Mouse (Mus musculus) stomach, postnatal 0 days (tissue): ENCODE results near the gene Etfb. TPM values are rescaled to one million over a fixed set of nuclear protein-coding genes. Genes with fewer than 3 reads are reported as not detected.

Experiments
- ATAC-seq: fragments of 200-750 bp; cut with Nextera tagmentation; 2 replicates; pipeline ENCODE4 v1.8.0; 2017; ENCODE audit not compliant: low FRiP score, low TSS enrichment
- DNase-seq: peaks from one replicate; pipeline ENCODE4 v3.0.0-alpha.2; 2016; ENCODE audit warnings: low spot score
- H3K27ac ChIP-seq: fragments of 300-500 bp; sonication (generic); replicated peaks from 2 replicates; pipeline ENCODE4 v1.5.1; 2014; ENCODE audit warnings: mild to moderate bottlenecking, control low read depth
- H3K27me3 ChIP-seq: fragments of 300-500 bp; sonication (generic); 2 replicates; pipeline ENCODE4 v1.6.1; 2014; ENCODE audit warnings: low read length; ENCODE audit not compliant: control insufficient read depth, insufficient read depth
- H3K36me3 ChIP-seq: fragments of 300-500 bp; sonication (generic); 2 replicates; pipeline ENCODE4 v1.6.1; 2014; ENCODE audit warnings: low read length, mixed read lengths; ENCODE audit not compliant: control insufficient read depth, insufficient read depth
- H3K4me1 ChIP-seq: fragments of 300-500 bp; sonication (generic); replicated peaks from 2 replicates; pipeline ENCODE4 v1.6.1; 2014; ENCODE audit warnings: antibody characterized with exemption; ENCODE audit not compliant: control insufficient read depth, insufficient read depth
- H3K4me2 ChIP-seq: fragments of 300-500 bp; sonication (generic); replicated peaks from 2 replicates; pipeline ENCODE4 v1.6.1; 2014; ENCODE audit warnings: low read depth, mild to moderate bottlenecking, control low read depth, moderate library complexity
- H3K4me3 ChIP-seq: fragments of 300-500 bp; sonication (generic); 2 replicates; pipeline ENCODE4 v1.5.1; 2014; ENCODE audit warnings: low read depth, low read length, control low read depth
- H3K9ac ChIP-seq: fragments of 300-500 bp; sonication (generic); 2 replicates; pipeline ENCODE4 v1.6.1; 2014; ENCODE audit warnings: mild to moderate bottlenecking, low read length, control low read depth, mixed read lengths
- H3K9me3 ChIP-seq: fragments of 300-500 bp; sonication (generic); 2 replicates; pipeline ENCODE4 v1.6.1; 2016; ENCODE audit warnings: low read length; ENCODE audit not compliant: control insufficient read depth
- CTCF ChIP-seq: IDR thresholded peaks from 2 replicates; pipeline ENCODE4 v1.5.1; 2016; ENCODE audit warnings: antibody characterized with exemption, low read depth, mild to moderate bottlenecking, moderate library complexity
- EP300 ChIP-seq: optimal IDR thresholded peaks from 2 replicates; pipeline ENCODE3; 2016; ENCODE audit warnings: antibody characterized with exemption
- WGBS: fragments of 180-500 bp; shearing (Covaris S2); extraction: QIAGEN DNeasy Blood & Tissue Kit; methylation state at CpG from one replicate; pipeline ENCODE4 v1.1.7; 2014; 5-methylcytosine and 5-hydroxymethylcytosine counted together
- polyA plus RNA-seq: library from polyadenylated mRNA; unstranded; fragments of >200 nt; fragmentation: Nextera tagmentation; extraction: Ambion mirVana; gene quantifications from 2 replicates; pipeline ENCODE4 v1.2.1, GENCODE M21; 2015

The Etfb gene
- polyA plus RNA-seq, 1 experiment from 2014 or later: 521 TPM

DNA sequence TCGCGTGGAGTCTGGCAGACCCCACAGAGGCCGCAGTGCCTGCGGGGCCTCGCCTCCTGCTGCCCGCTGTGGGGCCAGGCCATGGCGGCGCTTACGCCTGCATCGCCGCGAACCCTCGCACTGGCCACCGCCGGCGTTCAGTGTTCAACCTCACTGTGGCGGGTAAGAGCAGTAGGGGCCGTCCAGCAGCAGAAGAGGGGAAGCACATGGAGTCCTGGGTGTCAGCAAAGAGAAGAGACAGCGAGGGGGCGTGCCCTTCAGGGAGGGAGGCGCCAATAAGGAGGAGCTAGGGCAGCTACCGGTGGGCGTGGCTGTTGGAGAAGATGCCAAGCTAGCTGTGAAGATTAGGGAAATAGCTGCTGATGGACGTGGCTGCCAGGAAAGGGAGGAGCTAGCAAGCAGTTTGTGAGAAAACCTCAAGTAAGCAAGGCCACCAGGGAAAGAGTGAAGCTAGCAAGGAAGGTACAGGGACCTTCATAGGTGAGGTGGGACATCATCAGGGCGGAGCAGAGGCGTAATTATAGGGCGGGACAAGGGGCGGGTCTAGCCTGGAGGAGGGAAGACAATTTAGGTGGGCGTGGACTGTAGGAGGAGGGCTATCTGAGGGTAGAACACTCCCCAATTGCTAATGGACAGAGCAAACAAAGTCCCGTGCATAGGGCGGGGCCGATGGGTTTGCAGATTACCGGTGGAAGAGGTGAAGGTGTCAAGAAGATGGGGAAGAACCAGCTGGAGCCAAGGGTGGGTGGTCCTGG is 21.6 kb downstream of the Etfb start:
- peak overlapping the region; percentile 69; the same call in 1 of the 2 replicates for H3K27ac ChIP-seq
- 0 out of 2 replicates have a peak, but pooled peaks cover 2% of the 10 kb centered on the region for H3K4me1 ChIP-seq
- no peaks in the 10 kb centered on the region for H3K36me3 ChIP-seq
- TF ChIP-seq CTCF (peak; percentile 63), EP300 (no peak)
- DNase-seq: peak; percentile 89
- 0% methylated on average over 33 of the region's 33 CpGs for WGBS
- peak overlapping the region; percentile 63 for H3K9ac ChIP-seq
- H3K4me2 ChIP-seq: peak overlapping the region; percentile 92
- peak overlapping the region; percentile 55 for H3K4me3 ChIP-seq
- H3K27me3 ChIP-seq: no peaks in the 10 kb centered on the region
- ATAC-seq: peak; percentile 86
- H3K9me3 ChIP-seq: no peaks in the 10 kb centered on the region

DNA sequence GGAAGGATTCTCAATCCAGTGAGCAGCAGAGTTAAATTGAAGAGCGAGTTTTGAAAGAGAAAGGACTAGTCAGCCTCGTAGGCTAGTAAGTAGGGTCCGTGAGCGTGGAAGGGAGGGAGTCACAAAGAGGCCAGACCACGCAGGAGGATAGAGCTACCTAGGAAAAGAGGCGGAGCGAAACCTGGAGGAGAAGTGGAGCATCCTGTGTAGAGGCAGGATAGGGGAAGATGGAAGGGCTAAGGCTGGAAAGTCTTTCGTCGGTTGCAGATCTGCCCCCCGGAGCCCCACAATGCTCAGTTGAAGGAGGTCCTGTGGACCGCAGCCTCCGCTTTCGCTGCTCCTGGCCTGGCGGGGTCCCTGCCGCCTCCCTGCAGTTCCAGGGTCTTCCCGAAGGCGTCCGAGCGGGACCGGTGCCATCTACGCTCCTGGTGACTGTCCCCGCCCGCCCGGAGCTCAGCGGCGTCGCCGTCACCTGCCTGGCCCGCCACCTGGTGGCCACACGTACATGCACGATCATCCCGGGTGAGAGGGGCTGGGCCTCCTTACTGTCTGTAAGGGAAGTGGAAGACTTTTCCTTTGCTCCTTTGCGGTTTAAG is 22.3 kb downstream of the Etfb start:
- peak overlapping the region; percentile 63 for H3K9ac ChIP-seq
- 0 out of 2 replicates have a peak, but pooled peaks cover 2% of the 10 kb centered on the region for H3K4me1 ChIP-seq
- peak overlapping the region; percentile 55 for H3K4me3 ChIP-seq
- ATAC-seq (peak; percentile 82), DNase-seq (peak; percentile 88)
- no peaks in the 10 kb centered on the region for H3K27me3 ChIP-seq
- peak overlapping the region; percentile 69; the same call in 1 of the 2 replicates for H3K27ac ChIP-seq
- under 1% methylated on average over 33 of the region's 33 CpGs for WGBS
- H3K4me2 ChIP-seq: peak overlapping the region; percentile 92
- no peak for TF ChIP-seq EP300
- TF ChIP-seq CTCF: peak; percentile 98
- H3K9me3 ChIP-seq: no peaks in the 10 kb centered on the region
- H3K36me3 ChIP-seq: no peaks in the 10 kb centered on the region

DNA sequence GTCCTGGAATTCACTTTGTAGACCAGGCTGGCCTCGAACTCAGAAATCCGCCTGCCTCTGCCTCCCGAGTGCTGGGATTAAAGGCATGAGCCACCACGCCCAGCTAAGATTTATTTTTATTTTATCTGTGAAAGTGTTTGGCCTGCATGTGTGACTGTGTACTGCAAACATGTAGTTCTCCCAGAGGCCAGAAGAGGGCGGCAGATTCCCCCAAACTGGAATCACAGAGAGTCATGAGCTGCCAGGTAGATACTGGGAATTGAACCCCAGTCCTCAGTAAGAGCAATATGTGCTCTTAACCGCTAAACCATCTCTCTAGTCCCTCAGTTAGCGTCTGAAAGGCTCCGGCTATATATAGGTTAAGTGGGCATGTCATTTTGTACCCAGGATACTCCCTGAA is 26.5 kb downstream of the Etfb start:
- no peak overlapping the region for H3K4me2 ChIP-seq
- DNase-seq (peak; percentile 51), ATAC-seq (no peak)
- TF ChIP-seq CTCF: peak; percentile 70
- no peak for TF ChIP-seq EP300
- no peaks in the 10 kb centered on the region for H3K27me3 ChIP-seq
- WGBS: 51% methylated on average over 8 of the region's 8 CpGs
- H3K4me3 ChIP-seq: no peak overlapping the region
- no peaks in the 10 kb centered on the region for H3K4me1 ChIP-seq
- no peaks in the 10 kb centered on the region for H3K36me3 ChIP-seq
- no peak overlapping the region for H3K27ac ChIP-seq
- H3K9me3 ChIP-seq: no peaks in the 10 kb centered on the region
- no peak overlapping the region for H3K9ac ChIP-seq

DNA sequence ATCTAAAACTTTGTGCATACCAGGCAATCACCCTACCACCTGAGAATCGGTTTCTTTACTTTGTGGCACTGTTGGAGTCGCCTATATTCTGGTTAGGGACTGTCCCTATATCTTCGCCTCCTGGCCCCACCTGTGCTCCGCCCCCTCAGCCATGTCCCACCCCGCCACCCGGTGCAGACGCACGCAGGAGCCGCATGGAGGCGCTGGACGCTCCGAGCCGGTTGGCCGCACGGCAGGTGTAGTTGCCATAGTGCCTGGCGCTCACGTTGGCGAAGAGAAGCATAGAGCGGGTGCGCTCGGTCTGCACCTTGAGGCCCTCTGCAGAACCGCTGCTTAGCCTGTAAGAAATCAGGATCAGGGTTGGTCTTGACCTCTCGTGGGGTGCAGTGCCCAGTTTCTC is 31.8 kb downstream of the Etfb start:
- Histone ChIP-seq H3K9ac (no peak overlapping the region), H3K4me1 (no peaks in the 10 kb centered on the region), H3K4me2 (no peak overlapping the region), H3K27me3 (no peaks in the 10 kb centered on the region), H3K4me3 (no peak overlapping the region), H3K9me3 (no peaks in the 10 kb centered on the region), H3K36me3 (no peaks in the 10 kb centered on the region), H3K27ac (no peak overlapping the region)
- DNase-seq (peak; percentile 47), ATAC-seq (0 out of 2 replicates have a peak, but pooled peaks have one; percentile 36)
- peak; percentile 49 for TF ChIP-seq CTCF
- no peak for TF ChIP-seq EP300
- WGBS: 20% methylated on average over 23 of the region's 23 CpGs

DNA sequence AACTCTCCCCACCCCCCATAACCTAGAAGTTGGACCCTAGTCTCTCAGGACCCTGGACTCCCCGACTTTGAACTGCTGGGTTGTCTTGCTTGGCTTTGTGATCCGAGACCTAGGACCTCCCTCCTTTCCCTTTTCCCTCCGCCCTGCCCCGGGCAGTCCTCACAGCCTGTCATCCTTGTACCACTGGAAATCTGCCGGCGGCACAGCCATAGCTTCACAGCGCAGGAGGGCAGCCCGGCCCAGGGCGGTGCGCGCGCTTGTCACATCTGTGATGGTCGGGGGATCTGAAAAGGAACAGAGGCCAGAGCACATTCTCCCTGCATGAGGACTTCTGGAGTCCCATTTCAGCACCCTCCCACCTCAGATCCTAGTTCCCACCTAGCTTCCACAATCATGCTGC is 32.5 kb downstream of the Etfb start:
- no peak for DNase-seq
- Histone ChIP-seq H3K27me3 (no peaks in the 10 kb centered on the region), H3K9me3 (no peaks in the 10 kb centered on the region), H3K4me2 (no peak overlapping the region), H3K4me1 (no peaks in the 10 kb centered on the region), H3K27ac (no peak overlapping the region), H3K9ac (no peak overlapping the region), H3K4me3 (no peak overlapping the region), H3K36me3 (no peaks in the 10 kb centered on the region)
- 13% methylated on average over 13 of the region's 13 CpGs for WGBS
- no peak for ATAC-seq
- no peak for TF ChIP-seq EP300
- TF ChIP-seq CTCF: no peak

DNA sequence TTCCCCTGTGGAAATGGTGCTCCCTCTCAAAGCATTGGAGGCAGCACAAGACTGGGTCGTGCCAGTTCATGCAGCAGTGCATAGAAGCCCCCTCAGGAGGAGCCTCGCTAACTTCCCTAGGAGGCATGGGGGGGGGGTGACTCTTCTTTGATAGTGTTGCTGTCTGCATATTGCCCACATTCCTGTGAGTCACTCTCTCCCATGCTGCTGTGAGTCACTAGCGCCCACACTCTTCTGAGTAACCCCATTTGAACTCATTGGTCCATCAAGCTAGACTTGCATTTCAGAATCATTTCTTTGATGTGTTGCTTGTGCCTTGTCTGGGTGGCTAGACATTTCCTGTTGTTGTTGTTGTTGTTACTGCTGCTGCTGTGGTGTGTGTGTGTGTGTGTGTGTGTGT is 37.3 kb downstream of the Etfb start:
- Histone ChIP-seq H3K9ac (no peak overlapping the region), H3K4me3 (no peak overlapping the region), H3K36me3 (no peaks in the 10 kb centered on the region), H3K4me2 (no peak overlapping the region), H3K9me3 (no peaks in the 10 kb centered on the region), H3K27me3 (no peaks in the 10 kb centered on the region), H3K4me1 (no peaks in the 10 kb centered on the region), H3K27ac (no peak overlapping the region)
- 54% methylated on average over 3 of the region's 3 CpGs for WGBS
- TF ChIP-seq CTCF (no peak), EP300 (no peak)
- DNase-seq: no peak
- ATAC-seq: no peak
